Mouse (Mus musculus) inflammation-experienced regulatory T-cells, adult 6 months (primary cell): ENCODE results near the gene Itga5. TPM values are rescaled to one million over a fixed set of nuclear protein-coding genes. Genes with fewer than 3 reads are reported as not detected.

Source experiments
- ATAC-seq: one replicate; pipeline ENCODE4 v1.8.0; 2017
- polyA plus RNA-seq, 3 experiments: library from polyadenylated mRNA; unstranded; fragments of 100-300 nt; shearing (Covaris generic); gene quantifications; one replicate each; pipeline ENCODE4 v1.2.1; 2017

The Itga5 gene
- polyA plus RNA-seq, 3 experiments from 2014 or later: 0.74 to 1.8 (median 1.5) TPM

DNA sequence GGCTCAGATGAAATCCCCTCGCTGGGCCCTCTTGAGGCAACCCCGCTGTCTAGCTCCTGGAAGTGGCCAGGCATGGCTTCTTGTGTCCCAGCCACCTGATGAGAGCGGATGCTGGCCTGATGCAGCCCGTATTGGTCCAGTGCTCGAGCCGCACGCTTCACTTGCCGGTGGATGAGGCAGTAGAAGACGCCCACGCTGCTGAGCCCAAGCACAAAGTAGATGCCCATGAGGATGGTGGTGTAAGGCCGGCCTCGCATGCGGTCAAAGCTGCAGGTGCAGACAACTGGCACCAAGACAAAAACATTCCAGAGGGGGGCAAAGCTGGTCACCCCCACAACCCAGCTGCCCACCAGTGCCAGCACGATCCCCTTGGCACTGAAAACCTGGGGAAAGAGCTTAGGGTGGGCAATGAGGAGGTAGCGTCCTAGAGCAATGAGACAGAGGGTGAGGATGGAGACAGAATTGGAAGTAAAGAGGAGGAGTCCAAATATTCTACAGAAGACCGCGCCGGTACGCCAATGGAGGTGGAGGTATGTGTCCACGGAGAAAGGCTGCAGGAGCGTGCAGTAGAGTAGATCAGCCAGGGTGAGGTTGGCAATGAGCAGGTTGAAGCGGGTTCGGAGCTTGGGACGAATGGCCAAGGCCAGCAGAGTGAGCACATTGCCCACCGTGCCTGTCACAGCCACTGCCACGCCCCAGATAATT, 57.5 kb downstream of the Itga5 start:
- no peak for ATAC-seq

DNA sequence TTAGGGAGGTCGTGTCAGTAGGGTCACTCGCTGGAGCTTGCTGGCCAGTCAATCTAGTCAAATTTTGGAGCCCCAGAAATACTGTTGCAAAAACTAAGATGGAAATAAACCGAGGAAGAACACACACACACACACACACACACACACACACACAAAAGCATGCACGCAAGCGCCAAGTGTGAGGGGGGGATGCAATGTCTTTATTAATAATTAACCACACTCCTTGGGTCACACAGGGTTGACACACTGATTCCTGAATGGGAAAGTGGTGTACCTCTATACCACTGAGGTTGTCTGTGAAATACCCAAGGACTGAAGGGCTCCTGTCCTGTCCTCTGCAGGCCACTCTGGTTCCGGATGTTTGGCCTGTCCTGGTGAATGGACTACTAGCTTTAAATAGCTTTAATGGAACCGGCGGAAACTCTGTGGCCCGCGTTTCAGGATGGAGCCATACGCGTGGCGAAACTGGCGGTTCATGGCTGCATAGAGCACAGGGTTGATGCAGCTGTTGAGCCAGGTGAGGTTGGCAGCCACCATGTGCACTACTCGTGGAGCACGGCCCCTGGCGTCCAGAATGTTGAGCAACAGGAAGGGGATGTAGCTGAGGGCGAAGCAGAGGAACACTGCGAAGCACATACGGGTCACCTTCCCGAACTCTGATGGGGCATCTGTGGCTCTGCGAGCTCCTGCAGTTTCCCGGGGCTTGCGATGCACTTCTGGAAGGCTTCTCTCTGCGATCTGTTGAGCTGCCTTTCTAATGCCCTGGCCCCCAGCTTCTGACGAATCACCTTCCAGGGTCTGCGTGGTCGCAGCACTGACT, 58.3 kb downstream of the Itga5 start:
- ATAC-seq: no peak

GRCm38 (mm10) chr15:103307125-103307524, 59.4 kb downstream of the Itga5 start:
- peak; percentile 61 for ATAC-seq

DNA sequence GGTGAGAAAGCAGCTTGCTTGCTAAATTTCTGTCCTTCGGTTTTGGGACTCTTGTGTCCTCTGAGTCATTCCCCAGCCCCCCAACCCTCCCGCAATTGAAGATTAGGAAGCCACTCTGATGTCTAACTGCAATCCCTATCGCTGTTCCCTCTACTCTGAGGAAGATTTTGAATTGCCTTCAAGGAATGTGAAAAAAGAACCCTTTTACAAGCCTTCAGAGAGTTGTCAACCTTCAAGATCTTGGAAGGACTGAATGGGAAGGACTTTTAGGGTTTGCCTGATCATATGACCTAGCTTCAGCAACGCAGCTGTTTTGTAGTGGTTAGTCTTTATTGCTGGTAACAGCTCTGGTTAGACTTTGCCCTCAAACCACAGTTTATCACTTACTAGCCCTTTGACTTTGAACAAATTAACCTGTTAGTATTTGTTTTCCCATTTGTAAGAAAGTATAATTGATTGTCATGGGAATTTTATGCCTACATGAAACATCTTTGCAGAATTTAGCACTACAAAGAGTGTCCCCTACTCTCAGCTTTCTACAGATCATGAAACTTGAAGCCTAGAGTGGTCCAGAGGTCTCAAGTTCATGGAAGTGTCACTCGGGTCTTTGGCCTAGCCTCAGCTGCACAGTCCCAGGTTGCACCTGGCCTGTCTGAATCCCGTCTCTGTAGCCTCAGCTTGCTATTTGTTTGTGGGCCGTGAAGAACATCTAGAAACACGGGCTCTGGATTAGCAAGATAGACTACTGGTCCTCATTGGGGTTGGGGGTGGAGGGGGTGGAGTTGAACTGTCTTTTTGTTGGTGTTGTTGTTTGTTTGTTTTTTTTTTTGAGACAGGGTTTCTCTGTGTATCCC, 60.5 kb downstream of the Itga5 start:
- ATAC-seq: no peak

DNA sequence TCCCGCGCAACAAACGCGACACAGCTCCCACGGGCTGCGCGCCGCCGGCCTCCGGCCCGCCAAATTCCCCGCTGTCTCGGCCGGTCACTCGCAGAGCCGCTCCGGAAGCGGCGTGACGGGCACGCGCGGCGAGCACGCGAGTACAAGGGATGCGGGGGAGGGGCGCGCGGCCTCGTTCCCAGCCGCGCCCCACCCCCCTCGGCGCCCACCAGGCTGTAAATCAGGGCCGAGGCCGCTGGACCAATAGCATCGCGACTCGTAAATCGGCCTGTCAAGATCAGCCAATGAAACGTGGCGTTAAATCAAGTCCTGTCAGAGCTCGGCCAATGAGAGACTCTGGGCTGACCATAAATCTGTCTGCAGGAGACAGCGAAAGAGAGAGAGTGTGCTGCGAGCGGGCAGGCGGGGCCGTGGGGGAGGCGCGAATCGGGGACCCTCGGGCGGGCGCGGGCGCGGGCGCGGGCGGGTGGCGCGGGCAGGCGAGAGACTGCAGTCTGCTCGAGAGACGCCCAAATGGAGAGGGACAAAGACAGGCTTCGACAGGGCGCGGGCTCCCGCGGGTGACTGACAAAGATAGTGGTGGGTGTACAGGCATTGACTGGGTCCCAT, 61.4 kb downstream of the Itga5 start:
- ATAC-seq: peak; percentile 92

DNA sequence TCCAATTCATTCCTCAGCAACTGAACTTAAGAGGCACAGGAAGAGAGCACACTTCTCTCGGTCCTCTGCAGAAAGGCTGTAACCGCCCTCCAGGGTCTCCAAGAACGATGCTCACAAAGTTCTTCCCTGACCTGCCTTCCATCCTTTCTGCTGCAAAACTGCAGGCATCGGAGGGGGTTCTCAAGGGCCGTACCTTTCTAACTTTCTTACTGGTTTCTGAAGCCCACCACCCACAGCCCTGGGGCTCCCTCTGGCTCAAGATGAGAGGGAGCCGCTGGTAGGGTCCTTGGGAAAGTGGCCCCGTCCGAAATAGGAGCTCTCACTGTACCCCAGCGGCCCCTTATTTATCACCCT, 62.0 kb downstream of the Itga5 start:
- no peak for ATAC-seq

- no peak for ATAC-seq
These were observed 62.5 kb downstream of the Itga5 start for GRCm38 (mm10) chr15:103303916-103304615.

DNA sequence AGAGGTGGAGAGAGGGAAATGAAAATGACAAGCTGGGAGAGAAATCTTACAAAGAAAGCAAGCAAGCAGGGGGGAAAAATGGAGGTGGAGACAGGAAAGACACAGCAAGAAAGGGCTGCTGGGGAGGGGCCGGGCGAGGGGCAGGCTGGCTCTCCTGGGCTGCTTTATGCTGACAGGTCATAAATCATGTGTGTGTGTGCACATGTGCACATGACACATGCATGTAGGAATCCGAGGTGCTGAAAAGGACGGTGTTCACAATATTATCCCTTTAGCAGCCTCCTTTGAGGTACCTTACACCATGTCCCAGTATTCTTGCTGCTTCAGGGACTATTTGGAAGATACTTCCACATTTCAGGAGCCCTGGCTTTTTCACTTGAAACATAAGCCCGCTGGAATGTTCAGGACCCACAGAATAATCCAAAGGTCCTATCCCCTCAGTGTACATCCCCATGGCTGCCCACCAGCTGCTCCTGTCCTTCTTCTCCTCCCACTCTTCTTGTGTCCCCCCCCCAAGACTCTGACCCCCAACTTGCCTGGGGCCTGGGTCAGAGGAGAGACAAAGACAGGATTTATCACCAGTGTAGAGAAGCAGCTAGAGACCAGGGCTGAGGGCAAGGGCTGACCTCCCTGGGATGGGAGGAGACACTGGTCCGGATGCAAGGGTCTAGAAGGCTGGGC, 64.1 kb downstream of the Itga5 start:
- no peak for ATAC-seq

GRCm38 (mm10) chr15:103301547-103302340, 64.8 kb downstream of the Itga5 start:
- ATAC-seq: no peak

GRCm38 (mm10) chr15:103301046-103301445, 65.5 kb downstream of the Itga5 start:
- no peak for ATAC-seq

- ATAC-seq: no peak
These were observed 66.0 kb downstream of the Itga5 start for GRCm38 (mm10) chr15:103300560-103300959.

- no peak for ATAC-seq
These were observed 66.5 kb downstream of the Itga5 start for GRCm38 (mm10) chr15:103300067-103300471.

GRCm38 (mm10) chr15:103299644-103300043, 66.9 kb downstream of the Itga5 start:
- ATAC-seq: no peak

DNA sequence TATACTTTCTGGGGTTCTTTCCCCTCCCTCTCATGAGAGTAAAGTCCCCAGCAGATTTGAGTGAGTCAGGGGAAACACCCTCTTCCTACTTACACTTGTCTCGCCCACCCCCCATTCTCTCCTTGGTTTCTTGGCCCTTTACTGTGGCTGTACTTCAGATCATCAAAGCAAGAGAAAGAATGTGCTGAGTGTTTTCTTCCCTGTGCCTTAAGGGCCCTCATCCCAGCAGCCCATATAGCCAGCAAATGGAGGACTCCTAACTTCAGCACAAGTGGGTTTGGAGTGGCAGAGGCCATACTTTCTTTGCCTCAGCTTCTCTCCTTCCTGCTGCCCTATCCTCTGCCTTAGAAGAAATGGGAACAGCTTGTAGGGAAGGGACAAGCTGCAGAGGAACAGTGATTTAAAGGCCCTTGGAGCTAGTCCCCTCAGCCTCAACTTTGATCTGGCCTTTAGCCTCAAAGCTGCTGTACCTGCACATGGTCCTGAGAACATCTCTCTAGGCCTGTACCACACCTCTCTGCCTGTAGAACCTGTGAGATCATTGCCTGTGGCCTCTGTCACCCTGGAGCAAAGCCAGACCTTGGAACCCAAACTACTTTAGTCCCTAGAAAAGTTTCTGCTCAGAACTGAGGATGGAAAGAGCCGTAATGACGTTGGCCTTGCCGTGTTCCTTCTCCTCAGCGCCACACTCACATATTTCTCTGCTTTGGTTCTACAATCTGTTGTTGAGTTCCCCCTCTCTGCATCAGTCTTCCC, 67.5 kb downstream of the Itga5 start:
- no peak for ATAC-seq

DNA sequence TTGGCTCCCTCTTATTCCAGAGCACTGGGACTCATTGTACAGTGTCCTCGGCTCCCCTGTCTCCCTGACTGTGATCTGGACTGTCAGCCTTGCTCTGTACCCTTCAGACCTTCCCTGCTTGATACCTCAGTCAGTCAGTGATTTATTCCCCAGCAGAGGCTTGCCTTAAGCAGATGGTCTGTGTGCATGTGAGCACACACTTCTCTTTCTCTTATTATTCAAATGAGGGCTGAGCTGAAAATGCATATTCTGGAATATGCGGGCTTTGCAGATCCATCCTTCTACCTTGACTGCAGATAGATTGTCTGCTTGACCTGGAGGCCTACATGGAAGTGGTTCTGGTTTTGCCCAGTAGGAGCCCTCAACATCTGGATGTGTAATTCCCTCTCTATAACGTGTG, 68.5 kb downstream of the Itga5 start:
- ATAC-seq: no peak

DNA sequence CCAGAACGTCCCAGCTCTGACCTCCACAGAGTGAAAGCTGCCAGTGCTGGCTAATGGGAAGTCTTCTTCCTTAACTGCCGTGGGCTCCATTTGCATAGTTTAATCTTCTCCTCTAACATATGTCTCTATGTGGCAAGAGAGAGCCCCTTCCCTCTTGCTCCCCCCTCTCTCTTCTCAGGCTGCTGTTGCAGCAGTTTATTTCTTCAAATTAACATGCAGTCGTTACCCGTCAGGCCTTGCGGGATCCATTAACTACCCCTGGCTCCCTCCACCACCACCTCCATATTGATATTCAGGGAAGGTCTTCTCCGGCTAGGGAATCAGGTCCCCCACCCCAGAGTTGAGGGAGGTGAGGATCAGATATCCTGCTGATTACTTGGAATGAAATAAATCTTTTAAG, 69.2 kb downstream of the Itga5 start:
- no peak for ATAC-seq

DNA sequence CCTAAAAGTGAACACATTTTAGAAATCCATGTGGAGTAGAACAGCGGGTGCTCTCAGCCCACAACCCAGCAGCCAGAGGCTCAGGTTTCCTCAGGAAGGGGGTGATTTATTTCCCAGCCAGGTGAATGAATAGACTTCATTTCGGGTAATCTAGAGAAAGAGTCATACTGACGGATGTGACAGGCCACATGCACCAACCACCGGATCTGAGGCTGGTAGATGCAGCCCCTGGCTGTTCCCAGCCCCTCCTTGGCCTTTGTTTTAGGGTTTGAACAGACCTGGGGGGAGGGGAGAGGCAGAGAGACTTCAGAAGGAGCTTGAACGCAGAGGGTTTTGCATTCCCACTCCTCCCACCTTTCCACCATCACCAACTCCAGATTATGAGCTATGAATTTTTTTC, 70.7 kb downstream of the Itga5 start:
- ATAC-seq: no peak

GRCm38 (mm10) chr15:103294649-103295048, 71.9 kb downstream of the Itga5 start:
- no peak for ATAC-seq
